Mouse (Mus musculus) midbrain, postnatal 0 days (tissue): ENCODE data around the gene Kng2. TPM values are rescaled to one million over a fixed set of nuclear protein-coding genes. Genes with fewer than 3 reads are reported as not detected.
"Not testable (repeated sequence)": the region's sequence is repeated elsewhere in the genome, so short reads cannot be mapped to it uniquely, and the experiment has no call there.

Source experiments
- ATAC-seq: fragments of 200-750 bp; cut with Nextera tagmentation; 2 replicates; pipeline ENCODE4 v1.8.0; 2017; ENCODE audit warnings: moderate number of reproducible peaks, mild to moderate bottlenecking, moderate TSS enrichment, moderate library complexity; ENCODE audit not compliant: low FRiP score
- DNase-seq: peaks from one replicate; pipeline ENCODE4 v3.0.0-alpha.2; 2015; ENCODE audit warnings: low spot score
- H3K27ac ChIP-seq: fragments of 300-500 bp; sonication (generic); 2 replicates; pipeline ENCODE4 v1.5.1; 2014; ENCODE audit warnings: low read depth, mild to moderate bottlenecking, low read length, mixed read lengths
- H3K27me3 ChIP-seq: fragments of 300-500 bp; sonication (generic); 2 replicates; pipeline ENCODE4 v1.6.1; 2014; ENCODE audit warnings: low read length, control low read depth, mixed read lengths; ENCODE audit not compliant: insufficient read depth
- H3K36me3 ChIP-seq: fragments of 300-500 bp; sonication (generic); 2 replicates; pipeline ENCODE4 v1.6.1; 2014; ENCODE audit warnings: low read length, control low read depth, mixed read lengths; ENCODE audit not compliant: insufficient read depth
- H3K4me1 ChIP-seq: fragments of 300-500 bp; sonication (generic); 2 replicates; pipeline ENCODE4 v1.6.1; 2014; ENCODE audit warnings: mild to moderate bottlenecking, control low read depth, antibody characterized with exemption, low read length, mixed read lengths; ENCODE audit not compliant: insufficient read depth
- H3K4me2 ChIP-seq: fragments of 300-500 bp; sonication (generic); 2 replicates; pipeline ENCODE4 v1.6.1; 2014; ENCODE audit warnings: low read depth, mild to moderate bottlenecking, low read length, mixed read lengths; ENCODE audit not compliant: poor library complexity, severe bottlenecking
- H3K4me3 ChIP-seq: fragments of 300-500 bp; sonication (generic); 2 replicates; pipeline ENCODE4 v1.5.1; 2014; ENCODE audit warnings: low read depth, mild to moderate bottlenecking, low read length, moderate library complexity
- H3K9ac ChIP-seq: fragments of 300-500 bp; sonication (generic); replicated peaks from 2 replicates; pipeline ENCODE4 v1.6.1; 2014; ENCODE audit warnings: mild to moderate bottlenecking, low read length, moderate library complexity, mixed read lengths; ENCODE audit not compliant: poor library complexity, severe bottlenecking
- H3K9me3 ChIP-seq: fragments of 300-500 bp; sonication (generic); 2 replicates; pipeline ENCODE4 v1.6.1; 2016; ENCODE audit warnings: low read length, control low read depth
- CTCF ChIP-seq: IDR thresholded peaks from 2 replicates; pipeline ENCODE4 v1.5.1; 2016; ENCODE audit warnings: antibody characterized with exemption, mild to moderate bottlenecking
- WGBS: fragments of 180-500 bp; shearing (Covaris S2); extraction: QIAGEN DNeasy Blood & Tissue Kit; methylation state at CpG from one replicate; pipeline ENCODE4 v1.1.7; 2014; 5-methylcytosine and 5-hydroxymethylcytosine counted together
- polyA plus RNA-seq: library from polyadenylated mRNA; unstranded; fragments of >200 nt; fragmentation: Nextera tagmentation; extraction: Ambion mirVana; gene quantifications from 2 replicates; pipeline ENCODE4 v1.2.1, GENCODE M21; 2015
- total RNA-seq: library from RNA; depleted of rRNA; stranded (reverse); fragments of >200 nt; gene quantifications from 2 replicates; pipeline ENCODE4 v1.2.3, GENCODE M21; 2014

Kng2 gene
- total and polyA plus RNA-seq, 2 experiments from 2014 or later: not detected

GRCm38 (mm10) chr16:22953069-22953468, 76.2 kb downstream of the Kng2 start:
- no peak overlapping the region for H3K27ac ChIP-seq
- TF ChIP-seq CTCF: peak; percentile 50
- no peak overlapping the region for H3K4me2 ChIP-seq
- H3K4me3 ChIP-seq: no peak overlapping the region
- no peaks in the 10 kb centered on the region for H3K9me3 ChIP-seq
- no peaks in the 10 kb centered on the region for H3K27me3 ChIP-seq
- H3K4me1 ChIP-seq: no peaks in the 10 kb centered on the region
- ATAC-seq (no peak), DNase-seq (no peak)
- 42% methylated on average over 4 of the region's 4 CpGs for WGBS
- H3K36me3 ChIP-seq: no peaks in the 10 kb centered on the region
- no peak overlapping the region for H3K9ac ChIP-seq

GRCm38 (mm10) chr16:22950840-22951395, 78.4 kb downstream of the Kng2 start, which contains the start of gene Hrg:
TSS of gene Hrg (plus strand) at chr16:22951072.
- no peak within 1 kb of the TSS for H3K4me3 ChIP-seq
- no peaks in the 10 kb centered on the region for H3K9me3 ChIP-seq
- no peak for ATAC-seq
- no peak for TF ChIP-seq CTCF
- no peaks in the 10 kb centered on the region for H3K4me1 ChIP-seq
- no peak within 1 kb of the TSS for H3K4me2 ChIP-seq
- H3K27ac ChIP-seq: no peak within 1 kb of the TSS
- WGBS: 95% methylated on average over 6 of the region's 6 CpGs
- DNase-seq: no peak
- H3K36me3 ChIP-seq: no peaks in the 10 kb centered on the region
- H3K27me3 ChIP-seq: no peaks in the 10 kb centered on the region
- H3K9ac ChIP-seq: no peak within 1 kb of the TSS

- H3K4me3 ChIP-seq: no peak overlapping the region
- H3K9me3 ChIP-seq: no peaks in the 10 kb centered on the region
- WGBS: 90% methylated on average over 2 of the region's 2 CpGs
- H3K9ac ChIP-seq: no peak overlapping the region
- H3K4me2 ChIP-seq: no peak overlapping the region
- no peaks in the 10 kb centered on the region for H3K4me1 ChIP-seq
- H3K27ac ChIP-seq: no peak overlapping the region
- no peak for TF ChIP-seq CTCF
- H3K27me3 ChIP-seq: no peaks in the 10 kb centered on the region
- ATAC-seq (no peak), DNase-seq (no peak)
- H3K36me3 ChIP-seq: no peaks in the 10 kb centered on the region
Measured at GRCm38 (mm10) chr16:22947371-22947770, 81.9 kb downstream of the Kng2 start.

- not testable (repeated sequence) for H3K4me1 ChIP-seq, H3K27me3 ChIP-seq, H3K4me2 ChIP-seq, H3K27ac ChIP-seq, DNase-seq, H3K9me3 ChIP-seq, ATAC-seq, H3K4me3 ChIP-seq, H3K9ac ChIP-seq, H3K36me3 ChIP-seq
Measured at GRCm38 (mm10) chr16:22941825-22942476, 87.3 kb downstream of the Kng2 start.

GRCm38 (mm10) chr16:22939120-22939695, 90.1 kb downstream of the Kng2 start:
- no peak overlapping the region for H3K4me2 ChIP-seq
- no peaks in the 10 kb centered on the region for H3K36me3 ChIP-seq
- DNase-seq: no peak
- H3K27me3 ChIP-seq: no peaks in the 10 kb centered on the region
- WGBS: 85% methylated on average over 8 of the region's 8 CpGs
- no peak overlapping the region for H3K9ac ChIP-seq
- no peak for TF ChIP-seq CTCF
- no peak overlapping the region for H3K27ac ChIP-seq
- no peak overlapping the region for H3K4me3 ChIP-seq
- H3K9me3 ChIP-seq: no peaks in the 10 kb centered on the region
- H3K4me1 ChIP-seq: no peaks in the 10 kb centered on the region
- ATAC-seq: no peak

GRCm38 (mm10) chr16:22938541-22938940, 90.7 kb downstream of the Kng2 start:
- no peak overlapping the region for H3K9ac ChIP-seq
- no peaks in the 10 kb centered on the region for H3K9me3 ChIP-seq
- no peak overlapping the region for H3K4me2 ChIP-seq
- H3K36me3 ChIP-seq: no peaks in the 10 kb centered on the region
- DNase-seq (no peak), ATAC-seq (no peak)
- TF ChIP-seq CTCF: no peak
- H3K27ac ChIP-seq: no peak overlapping the region
- no peaks in the 10 kb centered on the region for H3K27me3 ChIP-seq
- H3K4me3 ChIP-seq: no peak overlapping the region
- WGBS: 89% methylated on average over 2 of the region's 2 CpGs
- H3K4me1 ChIP-seq: no peaks in the 10 kb centered on the region
